Mouse (Mus musculus) kidney, adult 9 months (tissue): ENCODE data around the gene Erbb4.
A peak's percentile ranks its signal among the peaks of the same experiment; 100 is the strongest.

Experiments
- DNase-seq: peaks from one replicate; pipeline ENCODE4 v3.0.0; 2022

Gene Erbb4

DNA sequence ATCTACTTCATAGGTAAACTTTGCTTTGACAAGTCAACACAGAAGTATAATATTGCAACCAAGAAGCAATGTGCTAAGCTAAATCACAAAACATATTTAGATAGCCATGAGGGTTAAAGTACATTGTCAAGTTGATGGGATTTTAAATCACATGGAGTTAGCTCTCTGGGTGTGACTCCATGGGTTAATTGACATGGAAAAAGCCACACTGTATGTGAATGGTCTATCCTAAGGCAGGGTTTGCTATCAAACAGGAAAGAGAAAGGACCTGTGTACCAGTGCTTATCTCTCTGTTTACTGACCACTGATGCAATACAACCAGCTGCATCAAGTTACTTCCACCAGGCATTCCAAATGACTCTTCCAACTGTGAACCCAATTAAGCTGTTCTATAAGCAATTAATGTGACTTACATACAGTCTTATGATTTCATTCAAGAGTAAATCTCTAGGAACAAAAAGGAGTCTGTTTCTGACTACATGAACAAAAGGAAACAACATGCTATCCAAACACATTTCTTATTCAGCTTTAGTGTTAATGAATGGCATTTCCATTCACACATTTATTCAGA lies 641.4 kb downstream of the Erbb4 start:
- no peak for DNase-seq

DNA sequence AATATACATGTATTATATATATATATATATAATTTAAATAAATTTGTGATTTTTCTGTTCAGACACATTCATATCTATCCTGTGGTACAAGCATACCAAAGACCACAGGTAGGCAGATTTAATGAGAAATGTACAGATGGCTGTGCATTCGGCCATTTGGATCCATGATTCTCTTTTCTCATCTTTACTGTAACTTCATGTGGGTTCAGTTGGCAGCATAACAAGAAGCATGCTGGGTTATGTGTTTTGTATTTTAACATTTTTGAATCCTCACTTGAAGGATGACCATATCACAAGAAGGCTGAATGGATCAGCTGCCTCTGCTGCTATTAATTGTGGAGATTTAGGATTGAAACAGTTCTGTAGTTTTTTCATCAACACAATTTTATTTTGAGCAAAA lies 656.6 kb downstream of the Erbb4 start:
- DNase-seq = no peak

DNA sequence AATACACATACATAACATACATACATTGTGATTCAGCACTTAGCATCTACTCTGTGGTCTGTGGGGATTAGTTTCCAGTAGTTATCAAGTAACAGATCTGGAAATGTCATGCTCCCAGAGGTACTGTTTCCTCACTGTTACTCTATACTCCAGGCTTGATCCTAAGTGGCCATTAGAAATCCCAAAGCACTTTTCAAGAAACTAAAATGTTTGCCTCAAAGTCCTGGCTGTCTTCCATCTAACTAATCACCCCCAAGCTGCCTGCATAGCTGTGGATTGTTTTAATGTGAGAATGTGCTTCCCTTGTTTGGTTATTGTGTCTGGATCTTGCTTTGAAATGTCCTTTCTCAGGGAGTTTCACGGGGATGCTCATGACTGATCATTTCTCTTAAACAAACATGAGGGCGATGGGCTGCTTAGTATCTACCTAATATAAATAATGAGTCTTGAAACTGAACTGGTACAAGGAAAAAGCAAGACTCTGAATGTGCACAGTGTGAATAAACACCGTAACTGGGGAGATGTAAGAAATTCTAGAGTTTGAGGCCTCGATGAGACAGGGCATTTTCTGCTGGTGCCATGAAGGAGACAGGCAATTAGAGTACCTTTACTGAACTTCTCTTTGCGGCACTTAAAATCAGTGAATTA lies 683.4 kb downstream of the Erbb4 start:
- DNase-seq = no peak

DNA sequence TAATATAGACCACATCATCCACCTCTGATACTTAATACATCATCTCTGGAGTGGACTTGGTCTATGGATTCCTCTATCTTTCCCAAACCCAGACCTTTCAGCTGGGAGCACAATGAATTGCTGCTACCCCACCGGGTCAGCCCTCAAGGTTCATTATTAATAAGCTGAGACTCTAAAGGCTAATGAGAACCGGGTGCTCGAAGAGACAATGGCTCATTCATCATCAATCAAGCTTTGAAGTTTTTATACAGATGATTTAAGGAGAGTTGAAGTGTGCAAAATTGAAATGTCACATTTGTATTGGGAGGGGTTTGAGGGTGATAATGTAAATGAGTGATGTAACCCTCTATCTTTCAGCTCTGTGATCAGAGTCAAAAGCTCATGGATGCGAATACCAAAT lies 706.7 kb downstream of the Erbb4 start:
- no peak for DNase-seq

DNA sequence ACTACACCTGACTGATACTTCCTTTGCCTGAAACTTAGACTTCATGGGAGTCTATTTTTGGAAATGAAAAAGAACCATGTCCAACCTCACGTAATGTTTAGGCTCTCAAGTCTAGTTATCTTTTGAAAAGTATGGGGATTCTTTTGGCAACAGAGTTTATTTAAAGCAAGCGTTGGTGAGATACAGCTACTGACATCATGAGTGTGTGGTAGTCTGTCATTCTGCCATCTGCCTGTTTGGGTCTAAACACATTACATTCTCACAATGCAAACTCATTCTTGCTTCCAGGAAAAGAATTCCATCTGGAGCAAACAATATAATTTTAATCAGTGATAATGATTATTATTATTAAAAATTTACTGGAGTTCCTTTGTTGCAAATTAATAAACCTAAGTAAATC lies 736.3 kb downstream of the Erbb4 start:
- no peak for DNase-seq

DNA sequence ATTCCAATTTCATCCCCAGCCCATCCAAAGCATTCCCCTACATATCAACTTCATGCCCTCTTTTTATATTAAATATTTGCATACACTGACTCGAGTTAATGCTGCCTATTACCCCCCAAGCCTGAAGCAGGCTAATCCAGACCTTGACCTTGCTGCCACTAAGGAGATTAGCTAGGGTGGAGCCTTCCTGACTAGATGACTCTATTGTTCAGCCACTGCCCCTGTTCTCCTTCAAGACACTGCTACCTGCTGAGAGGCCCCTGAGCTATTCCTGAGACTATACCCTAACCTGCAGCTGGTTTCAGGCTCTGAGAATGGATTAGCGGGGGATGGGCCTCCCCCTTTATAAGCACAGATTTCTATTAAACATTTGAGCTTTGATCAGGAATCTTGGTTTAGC lies 774.1 kb downstream of the Erbb4 start:
- DNase-seq = no peak

DNA sequence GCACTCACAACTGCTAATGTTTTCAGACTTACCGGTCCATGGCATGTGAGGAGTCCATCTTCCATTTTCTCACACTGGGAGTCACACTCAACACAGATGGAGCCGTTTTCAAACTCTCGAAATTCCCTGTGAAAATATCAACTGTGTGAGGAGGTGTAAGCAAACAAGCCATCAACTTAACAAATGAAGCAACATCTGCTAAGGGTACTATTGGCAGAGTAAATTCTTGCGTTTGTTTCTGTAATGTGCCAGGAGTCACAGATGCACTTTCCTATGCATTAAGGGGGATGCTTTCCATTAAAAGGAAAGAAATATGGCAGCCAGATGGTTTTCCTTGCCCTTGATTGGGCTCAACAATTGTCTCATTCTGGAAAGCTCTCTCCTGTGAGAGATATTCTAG lies 802.0 kb downstream of the Erbb4 start:
- DNase-seq = no peak

DNA sequence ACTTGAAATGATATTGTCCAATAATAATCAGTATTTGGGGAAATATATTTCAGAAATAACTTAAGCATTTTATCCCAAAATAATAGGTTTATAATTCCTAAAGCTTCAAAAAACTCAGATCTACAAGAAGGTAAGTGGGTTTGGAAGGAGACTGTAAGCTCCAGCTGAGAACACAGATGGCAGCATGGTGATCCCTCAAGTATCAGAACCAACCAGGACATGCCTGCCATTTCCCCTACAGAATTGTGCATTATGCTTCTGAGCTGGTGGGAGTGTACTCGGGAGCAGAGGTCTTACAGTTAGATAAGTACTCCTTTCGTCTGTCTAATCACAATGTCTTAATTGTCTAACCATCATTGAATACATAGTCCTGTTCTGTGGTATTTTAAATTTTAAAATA lies 823.4 kb downstream of the Erbb4 start:
- DNase-seq = no peak

DNA sequence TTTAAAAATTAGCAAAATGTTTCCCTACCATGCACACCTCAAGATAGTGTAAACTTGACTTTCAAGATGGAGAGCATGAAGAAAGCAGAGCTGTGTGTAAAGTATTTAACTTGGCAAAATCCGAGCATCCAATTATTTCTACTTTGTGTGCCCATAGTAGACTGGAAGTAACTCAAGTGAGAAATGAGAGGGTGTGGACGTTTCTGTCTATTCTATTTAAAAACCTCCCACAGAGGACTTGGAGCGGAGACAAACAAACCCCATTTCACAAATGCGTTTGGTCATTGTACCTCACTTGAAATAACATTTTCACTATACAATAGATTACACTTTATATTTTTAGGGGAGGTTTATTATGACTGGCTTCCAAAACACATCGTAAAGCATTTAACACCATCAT lies 832.0 kb downstream of the Erbb4 start:
- DNase-seq = no peak

DNA sequence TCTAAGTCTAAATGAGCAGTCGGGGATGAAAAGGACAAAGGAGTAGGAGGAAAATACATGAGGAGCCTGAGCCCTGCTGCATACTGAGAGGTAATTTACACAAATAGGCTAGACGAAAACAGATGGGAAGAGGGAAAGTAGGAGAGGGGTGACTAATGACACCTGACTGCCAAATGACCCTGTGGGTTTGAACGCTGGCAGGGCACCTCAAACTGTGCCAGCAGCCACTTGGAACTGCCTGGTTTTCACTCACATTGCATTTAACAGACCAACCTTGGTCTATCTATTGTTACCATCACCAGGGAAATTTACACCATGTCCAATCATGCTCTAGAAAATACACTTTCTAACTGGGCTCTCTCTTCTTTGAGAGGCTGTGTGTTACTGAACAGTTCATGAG lies 929.3 kb downstream of the Erbb4 start:
- no peak for DNase-seq

DNA sequence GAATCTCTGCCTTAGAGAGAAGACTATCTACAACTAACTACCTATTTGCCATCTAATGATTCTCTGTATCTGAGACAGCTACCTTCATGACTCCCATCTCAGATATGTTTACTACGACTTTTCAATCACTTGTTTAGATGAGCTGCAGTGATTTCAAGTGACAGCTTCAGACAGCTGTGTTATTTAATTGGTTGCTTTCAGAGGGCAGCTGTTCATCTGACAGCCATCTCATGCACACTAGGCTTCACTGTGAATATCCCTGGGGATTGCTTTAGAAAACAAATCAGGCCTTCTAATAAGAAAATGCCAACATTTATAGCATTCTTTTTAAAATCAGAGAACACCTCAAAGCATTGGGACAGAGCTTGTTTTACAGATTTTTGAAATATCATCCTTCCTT lies 952.6 kb downstream of the Erbb4 start:
- no peak for DNase-seq

DNA sequence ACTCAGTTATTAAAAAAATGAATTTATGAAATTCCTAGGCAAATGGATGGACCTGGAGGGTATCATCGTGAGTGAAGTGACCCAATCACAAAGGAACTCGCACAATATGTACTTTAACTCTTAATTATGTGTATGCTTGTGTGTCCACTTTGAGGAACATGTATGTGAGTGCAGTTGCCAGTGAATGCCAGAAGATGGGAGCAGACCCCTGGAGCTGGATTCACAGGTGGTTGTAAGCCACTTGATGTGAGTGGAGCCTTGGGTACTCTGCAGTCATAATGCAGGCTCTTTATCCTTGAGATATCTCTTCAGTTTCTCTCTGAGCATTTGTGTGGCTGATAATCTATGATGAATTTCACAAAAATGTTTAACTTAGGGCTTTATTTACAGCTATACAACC lies 957.3 kb downstream of the Erbb4 start:
- no peak for DNase-seq

DNA sequence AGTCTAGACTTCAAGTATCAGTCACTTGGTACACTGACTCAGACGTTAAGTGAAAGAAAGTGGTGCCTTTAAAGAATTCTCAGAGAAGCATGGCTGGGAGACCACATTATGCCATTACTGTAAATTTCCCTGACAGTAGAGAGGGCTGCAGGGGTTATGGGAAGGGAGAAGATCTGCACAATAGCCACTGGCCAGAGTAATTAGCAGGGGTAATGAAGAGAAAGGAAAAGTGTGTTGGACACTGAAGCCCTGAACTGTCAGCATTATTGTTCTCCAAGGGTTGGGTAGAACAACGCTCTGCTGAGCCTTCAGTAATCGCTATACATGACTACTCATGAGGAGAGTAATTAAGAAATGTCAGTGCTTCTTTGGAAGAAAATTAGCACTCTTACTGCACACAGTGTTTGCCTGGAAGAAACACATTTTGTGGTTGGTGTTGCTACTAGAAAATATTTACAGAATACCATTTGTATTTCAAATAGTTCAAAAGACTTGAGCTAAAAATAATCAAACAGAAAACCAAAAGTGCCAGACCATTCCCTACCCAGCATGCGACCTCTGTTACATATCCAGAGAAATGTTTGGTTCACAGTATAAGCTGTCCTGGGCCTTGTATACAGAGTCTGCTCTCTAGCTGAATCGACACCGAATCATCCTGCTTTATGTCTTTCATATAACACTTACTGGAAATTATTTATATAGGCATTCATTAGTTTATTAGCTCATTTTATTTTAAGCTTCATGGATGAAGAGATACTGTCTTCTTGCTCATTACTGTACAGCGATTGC lies 965.1 kb downstream of the Erbb4 start:
- DNase-seq = no peak

DNA sequence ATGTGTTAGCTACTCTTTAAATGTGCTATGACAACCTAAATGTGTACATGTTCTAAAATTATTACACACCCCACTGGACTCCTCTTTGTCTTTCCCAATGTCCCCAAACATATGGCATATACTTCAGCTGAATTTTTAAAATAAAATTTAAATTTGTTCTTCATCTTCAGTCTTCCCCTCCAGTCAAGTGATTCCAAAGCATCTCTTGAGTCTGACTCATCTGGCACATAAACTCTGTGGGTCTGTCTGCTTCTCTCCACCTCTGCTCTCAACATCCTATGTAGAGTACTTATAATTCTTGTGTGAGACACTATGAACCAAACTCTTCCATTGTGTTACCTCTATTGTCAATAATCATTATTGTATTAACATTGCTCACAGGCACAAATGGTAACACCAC lies 972.9 kb downstream of the Erbb4 start:
- no peak for DNase-seq

DNA sequence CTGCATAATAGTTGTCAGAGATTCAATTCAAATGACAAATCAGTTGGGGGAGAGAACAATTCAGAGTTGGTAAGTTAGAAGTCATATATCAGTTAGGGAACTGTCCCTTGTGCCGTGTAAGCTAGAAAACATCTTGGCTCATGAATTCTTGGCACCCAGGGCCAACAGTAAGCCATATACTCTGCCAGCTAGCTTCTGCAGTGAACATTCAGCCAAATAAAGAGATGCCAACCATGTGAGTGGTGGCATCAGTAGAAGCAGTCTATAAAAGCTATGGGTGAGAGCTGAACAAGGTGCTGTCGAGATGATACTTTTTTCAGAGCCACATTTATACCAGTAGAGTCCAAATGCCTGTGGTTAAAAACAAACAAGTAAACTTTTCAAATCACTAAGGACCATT lies 973.4 kb downstream of the Erbb4 start:
- DNase-seq = no peak

DNA sequence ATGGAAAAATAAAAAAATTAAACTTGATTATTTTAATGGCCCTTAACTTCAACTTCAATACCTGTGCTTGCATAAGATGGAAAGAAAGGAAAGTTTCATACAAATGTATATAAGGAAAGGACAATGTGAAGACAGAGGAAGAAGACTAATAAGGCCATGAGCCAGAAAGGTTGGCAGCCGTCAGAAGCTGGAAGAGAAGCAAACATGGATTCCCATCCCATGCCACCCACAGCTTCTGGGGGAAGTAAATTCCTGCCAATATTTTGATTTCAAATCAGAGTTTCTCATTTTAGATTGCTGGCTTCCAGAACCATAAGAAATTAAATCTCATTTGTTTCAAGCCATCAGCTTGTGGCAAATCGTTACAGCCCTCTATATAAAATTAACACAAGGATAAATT lies 984.3 kb downstream of the Erbb4 start:
- DNase-seq = no peak

DNA sequence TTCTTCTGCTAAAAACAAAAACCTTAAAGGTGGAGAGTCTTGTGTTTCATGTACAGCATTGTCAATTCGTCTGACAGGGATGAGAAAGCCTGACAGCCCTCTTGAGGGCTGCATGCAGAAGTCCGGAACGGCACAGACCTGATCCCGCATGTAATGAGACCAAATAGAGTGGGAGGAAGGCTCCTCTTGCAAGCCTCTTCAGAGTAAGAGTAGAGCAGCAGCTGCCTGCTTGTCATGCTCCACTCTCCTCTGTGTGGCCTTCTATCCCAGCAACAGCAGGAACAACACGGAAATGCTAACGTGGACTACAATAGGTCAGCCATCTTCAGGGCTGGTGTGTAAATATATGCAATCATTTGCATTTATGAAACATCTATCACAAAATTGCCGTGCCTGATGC lies 987.5 kb downstream of the Erbb4 start:
- DNase-seq = no peak

DNA sequence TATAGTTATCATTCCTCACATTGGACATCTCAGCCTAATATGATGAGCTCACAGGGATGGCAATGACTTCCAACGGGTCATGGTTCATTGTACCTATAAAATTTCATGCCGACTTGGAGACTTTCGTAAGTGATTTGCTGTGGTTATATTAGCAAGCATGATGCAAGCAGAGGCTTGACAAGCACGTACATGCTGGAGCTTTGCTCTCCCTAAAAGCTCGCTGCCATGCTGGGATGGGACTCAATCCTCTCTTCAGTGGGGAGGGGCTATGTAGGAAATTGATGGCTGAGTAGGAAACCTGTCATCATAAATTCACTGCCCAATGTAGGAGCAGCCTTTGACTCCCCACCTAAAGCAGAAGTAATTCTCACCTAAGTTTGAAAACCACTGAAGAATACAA lies 992.1 kb downstream of the Erbb4 start:
- DNase-seq = no peak

DNA sequence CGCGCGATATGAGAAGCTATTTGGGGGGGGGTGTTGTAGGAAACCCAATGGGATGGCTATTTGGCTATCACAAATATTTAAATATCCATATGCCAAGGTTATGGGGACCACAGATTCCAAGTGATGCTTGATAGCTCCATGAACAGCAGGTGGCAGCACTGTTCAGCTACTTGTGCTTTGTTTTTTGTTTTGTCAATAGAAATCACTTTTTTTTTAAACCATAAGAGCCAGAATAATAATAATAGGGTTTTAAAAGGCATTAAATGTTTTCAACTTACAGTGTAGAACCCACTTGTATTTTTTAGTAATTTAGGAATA lies 1001.4 kb downstream of the Erbb4 start:
- peak; percentile 20 for DNase-seq

DNA sequence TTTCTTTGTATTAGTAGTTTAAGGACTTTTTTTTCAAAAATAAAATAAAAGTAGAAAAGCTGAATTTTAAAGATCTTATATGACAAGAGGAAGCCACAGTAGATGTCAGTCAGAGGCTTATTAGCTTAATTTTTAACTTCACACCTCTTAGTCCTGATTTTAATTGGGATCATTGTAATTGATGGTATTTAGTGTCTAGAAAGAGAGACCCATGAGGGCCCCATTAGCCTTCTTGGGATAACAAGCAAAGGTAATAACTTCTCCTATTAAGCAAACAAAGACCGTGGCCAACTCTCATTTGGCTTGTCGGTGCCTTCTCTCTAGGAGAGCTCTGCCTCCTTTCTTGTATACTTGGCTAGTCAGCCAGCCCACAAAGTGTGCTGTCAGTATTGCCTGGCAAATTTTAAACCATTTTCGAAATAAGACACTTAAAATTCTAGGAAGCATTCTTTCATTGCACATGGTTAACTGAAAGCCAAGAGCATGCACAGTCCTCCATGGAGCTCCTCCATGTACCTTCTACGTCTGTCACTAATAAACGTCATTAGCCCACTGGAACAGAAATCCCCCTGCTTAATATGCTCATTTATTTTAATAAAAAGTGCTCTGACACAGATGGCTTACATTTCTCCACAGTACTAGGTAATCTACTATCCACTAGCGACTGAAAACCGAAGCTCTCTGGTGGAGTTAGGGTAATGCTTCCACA lies 1001.9 kb downstream of the Erbb4 start:
- no peak for DNase-seq

DNA sequence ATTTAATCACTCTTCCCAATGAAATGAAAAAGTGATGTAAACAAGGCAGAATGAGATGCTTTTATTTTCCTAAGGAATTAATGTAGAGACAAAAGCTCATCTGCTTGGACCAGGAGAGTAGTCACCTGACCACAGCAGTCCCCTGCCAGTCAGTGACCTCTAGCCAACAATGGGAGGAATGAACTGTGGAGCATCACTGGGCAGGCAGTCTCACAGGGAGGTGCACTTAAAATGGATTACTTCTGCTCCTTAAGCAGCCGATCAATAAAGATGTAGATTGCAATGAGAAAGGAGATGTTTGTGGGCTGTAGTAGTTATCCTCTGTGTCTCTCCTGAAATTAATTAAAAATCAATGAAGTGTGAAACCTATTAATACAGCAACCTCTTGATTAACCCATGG lies 1018.2 kb downstream of the Erbb4 start:
- DNase-seq = no peak

DNA sequence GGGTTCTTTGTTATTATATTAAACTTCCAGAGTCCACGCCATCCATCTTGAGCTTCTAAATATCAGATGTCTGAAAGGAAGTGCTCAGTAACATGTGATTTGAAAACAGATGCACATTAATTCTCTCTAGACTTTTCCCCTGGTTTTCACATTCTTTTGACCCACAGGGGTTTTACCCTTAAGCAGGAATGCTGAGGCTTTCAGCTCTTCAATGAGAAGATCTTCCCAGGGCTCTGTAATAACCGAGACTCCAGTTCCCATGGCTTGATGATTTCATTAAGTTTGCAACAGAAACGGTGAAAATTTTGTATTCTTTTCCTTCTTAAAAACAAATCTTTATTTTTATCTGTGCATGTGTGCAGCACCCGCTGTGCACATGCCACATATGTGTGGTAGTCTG lies 1051.4 kb downstream of the Erbb4 start:
- no peak for DNase-seq

DNA sequence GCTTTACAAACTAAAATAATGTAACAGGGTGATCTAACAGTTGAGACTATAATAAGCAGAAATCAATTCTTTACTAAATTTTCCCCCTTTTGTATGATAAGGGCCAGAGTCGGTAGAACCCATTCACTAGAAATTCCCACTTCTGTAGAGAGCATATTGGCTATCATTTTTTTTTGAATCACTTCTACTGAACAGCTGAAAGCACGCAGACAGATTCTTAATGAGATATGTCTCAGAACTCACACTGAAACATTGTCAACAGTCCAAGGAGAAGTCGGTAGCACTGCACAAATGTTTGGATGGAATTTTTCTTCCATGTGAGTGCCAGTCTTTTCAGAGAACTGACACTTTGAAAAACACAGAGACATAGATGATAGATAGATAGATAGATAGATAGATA lies 1053.1 kb downstream of the Erbb4 start:
- DNase-seq = no peak

DNA sequence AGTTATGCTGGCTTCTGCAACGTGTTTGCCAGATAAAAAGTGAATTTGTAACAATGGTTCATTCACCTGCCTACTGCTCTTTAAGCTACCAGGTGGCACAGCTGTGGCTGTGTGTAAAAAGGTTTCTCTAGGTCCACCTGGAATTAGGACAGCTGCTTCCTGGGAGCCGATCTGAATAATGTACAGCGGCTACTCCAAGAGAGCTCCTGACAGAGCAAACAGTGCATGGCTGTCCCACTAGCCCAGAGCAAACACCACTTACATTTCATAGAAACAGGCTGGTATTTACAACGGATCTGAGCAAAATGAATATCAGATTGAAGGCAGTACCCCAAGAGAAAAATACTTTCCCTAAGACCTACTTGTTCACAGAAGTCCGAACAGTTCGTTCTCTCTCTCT lies 1058.0 kb downstream of the Erbb4 start:
- no peak for DNase-seq
